Mouse (Mus musculus): Measurements from ENCODE around the gene Bpifa6.

DNA sequence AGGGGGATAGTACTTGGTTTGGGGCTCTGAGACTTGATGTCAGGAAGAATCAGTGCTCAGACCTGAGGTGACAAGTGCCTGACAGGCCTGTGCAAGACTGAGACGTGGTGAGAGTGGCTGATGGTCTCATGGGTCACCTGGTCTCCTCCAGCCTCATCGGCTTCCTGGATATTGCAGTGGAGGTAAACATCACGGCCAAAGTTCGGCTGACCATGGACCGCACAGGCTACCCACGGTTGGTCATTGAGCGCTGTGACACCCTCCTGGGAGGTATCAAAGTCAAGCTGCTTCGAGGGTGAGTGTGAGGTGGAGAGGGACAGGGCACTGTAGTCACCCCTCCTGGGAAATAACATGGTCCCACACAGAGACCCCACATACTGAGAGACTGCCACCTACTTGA is 30.2 kb upstream of the Bpifa6 start:
- TF ChIP-seq POLR2A (IDR thresholded peaks at IDR 0.05; ENCODE audit: extremely low read depth, insufficient read depth, low read length), result no peak
- TF ChIP-seq CTCF (IDR thresholded peaks at IDR 0.05; ENCODE audit: low read depth, low read length), result no peak
